17 mouse cellular contexts compared by ENCODE assay signal in the genomic region with DNA sequence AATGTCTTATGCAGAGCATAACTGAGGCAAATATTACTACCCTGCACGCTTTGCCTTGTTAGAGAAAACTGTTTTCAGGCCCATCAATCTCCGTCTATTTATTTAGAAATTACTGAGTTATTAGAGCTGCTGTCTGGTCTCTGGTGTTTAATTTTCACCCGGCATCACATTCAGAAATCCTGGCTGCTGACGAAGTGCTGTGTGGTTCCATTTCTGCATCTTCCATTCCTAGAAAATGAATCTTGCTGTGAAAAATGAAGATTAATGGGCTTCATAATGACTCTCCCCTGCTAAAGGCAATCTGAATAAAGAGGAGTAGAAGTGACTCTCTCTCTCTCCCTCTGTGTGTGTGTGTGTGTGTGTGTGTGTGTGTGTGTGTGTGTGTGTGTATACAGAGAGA.
DNase-seq lines count a peak whose midpoint lies in the region; ATAC-seq lines count a peak whose summit lies in the region.
"Had no signal": no experiment of that assay in that cellular context is flagged by ENCODE, and none has a peak within 500 bp of the region (broad histone marks: within the 10 kb centered on the region; RNA-seq: fewer than 3 reads in every experiment).

No protein-coding gene starts in this region.

- no peak overlapping the region for H3K4me2 ChIP-seq in midbrain, embryonic 16.5 days (ENCODE audit: low read length)
- no peak overlapping the region for H3K4me2 ChIP-seq in midbrain, embryonic 13.5 days (replicated peaks)
- H3K4me2 ChIP-seq in hindbrain, embryonic 12.5 days (replicated peaks) = no peak overlapping the region
- no peak overlapping the region for H3K4me2 ChIP-seq in hindbrain, embryonic 14.5 days (replicated peaks)
- H3K4me2 ChIP-seq in neural tube, embryonic 14.5 days (ENCODE audit: low read depth, low read length) = no peak overlapping the region
- H3K4me2 ChIP-seq: embryonic facial prominence, embryonic 12.5 days; heart, embryonic 12.5 days; intestine, embryonic 15.5 days had no signal

- no peaks in the 10 kb centered on the region for H3K36me3 ChIP-seq in midbrain, embryonic 16.5 days (ENCODE audit: control insufficient read depth, insufficient read depth, low read length)
- H3K36me3 ChIP-seq in midbrain, embryonic 13.5 days = no peaks in the 10 kb centered on the region
- no peaks in the 10 kb centered on the region for H3K36me3 ChIP-seq in hindbrain, embryonic 12.5 days
- no peaks in the 10 kb centered on the region for H3K36me3 ChIP-seq in hindbrain, embryonic 14.5 days (replicated peaks; ENCODE audit: control insufficient read depth, insufficient read depth)
- H3K36me3 ChIP-seq in neural tube, embryonic 14.5 days (ENCODE audit: control insufficient read depth, insufficient read depth, low read length) = no peaks in the 10 kb centered on the region
- H3K36me3 ChIP-seq: embryonic facial prominence, embryonic 12.5 days; heart, embryonic 12.5 days; intestine, embryonic 15.5 days had no signal

- H3K4me1 ChIP-seq in midbrain, embryonic 16.5 days (ENCODE audit: control insufficient read depth, insufficient read depth, low read length) = no peaks in the 10 kb centered on the region
- no peaks in the 10 kb centered on the region for H3K4me1 ChIP-seq in midbrain, embryonic 13.5 days (replicated peaks)
- H3K4me1 ChIP-seq in hindbrain, embryonic 12.5 days = no peaks in the 10 kb centered on the region
- no peaks in the 10 kb centered on the region for H3K4me1 ChIP-seq in hindbrain, embryonic 14.5 days (replicated peaks; ENCODE audit: control insufficient read depth, insufficient read depth, low read length)
- no peaks in the 10 kb centered on the region for H3K4me1 ChIP-seq in neural tube, embryonic 14.5 days (ENCODE audit: control insufficient read depth, insufficient read depth, low read length)
- H3K4me1 ChIP-seq: embryonic facial prominence, embryonic 12.5 days; heart, embryonic 12.5 days; intestine, embryonic 15.5 days had no signal

- peak; percentile 53 for DNase-seq in hindbrain, embryonic 14.5 days (ENCODE audit: low spot score)
- no peak for DNase-seq in left cerebral cortex, postnatal 14 days (ENCODE audit: low spot score in 2 of 2)
- DNase-seq in kidney, postnatal 4 days = no peak
- DNase-seq: adrenal gland, adult 8-10 months; adrenal gland, postnatal 36 days; cerebellum, adult 11 months; cerebellum, adult 8-10 months; cerebellum, postnatal 25 days; forebrain, postnatal 0 days; gastrocnemius, postnatal 25 days had no signal

- no peak overlapping the region for H3K4me3 ChIP-seq in midbrain, embryonic 16.5 days (ENCODE audit: low read depth, low read length)
- H3K4me3 ChIP-seq in midbrain, embryonic 13.5 days (replicated peaks) = no peak overlapping the region
- H3K4me3 ChIP-seq in hindbrain, embryonic 12.5 days = no peak overlapping the region
- H3K4me3 ChIP-seq in hindbrain, embryonic 14.5 days (replicated peaks; ENCODE audit: low read length) = no peak overlapping the region
- H3K4me3 ChIP-seq in neural tube, embryonic 14.5 days (ENCODE audit: low read depth, low read length) = no peak overlapping the region
- H3K4me3 ChIP-seq: embryonic facial prominence, embryonic 12.5 days; heart, embryonic 12.5 days; intestine, embryonic 15.5 days had no signal

- WGBS in midbrain, embryonic 16.5 days = 63% methylated on average over 4 of the region's 4 CpGs
- 70% methylated on average over 4 of the region's 4 CpGs for WGBS in midbrain, embryonic 13.5 days
- WGBS in hindbrain, embryonic 12.5 days = 59% methylated on average over 4 of the region's 4 CpGs
- 37% methylated on average over 4 of the region's 4 CpGs for WGBS in hindbrain, embryonic 14.5 days
- 37% methylated on average over 4 of the region's 4 CpGs for WGBS in neural tube, embryonic 14.5 days

- H3K9ac ChIP-seq in midbrain, embryonic 16.5 days (ENCODE audit: low read depth, low read length) = no peak overlapping the region
- H3K9ac ChIP-seq in midbrain, embryonic 13.5 days (replicated peaks) = no peak overlapping the region
- no peak overlapping the region for H3K9ac ChIP-seq in hindbrain, embryonic 12.5 days
- no peak overlapping the region for H3K9ac ChIP-seq in hindbrain, embryonic 14.5 days
- H3K9ac ChIP-seq in neural tube, embryonic 14.5 days (replicated peaks; ENCODE audit: low read depth, low read length) = no peak overlapping the region
- H3K9ac ChIP-seq: embryonic facial prominence, embryonic 12.5 days; forebrain, postnatal 0 days; heart, embryonic 12.5 days; intestine, embryonic 15.5 days had no signal

- no peak for ATAC-seq in midbrain, embryonic 16.5 days
- no peak for ATAC-seq in midbrain, embryonic 13.5 days
- 0 out of 2 replicates have a peak, but pooled peaks have one; percentile 35 for ATAC-seq in hindbrain, embryonic 12.5 days (ENCODE audit: low FRiP score)
- ATAC-seq in hindbrain, embryonic 14.5 days (ENCODE audit: low FRiP score) = no peak; the same call in 1 of the 2 replicates
- peak; percentile 75; the same call in 1 of the 2 replicates for ATAC-seq in neural tube, embryonic 14.5 days (ENCODE audit: low read depth)
- ATAC-seq: forebrain, postnatal 0 days; intestine, embryonic 15.5 days had no signal

- intact Hi-C loops in left cerebral cortex, postnatal 14 days (cut with DNase I) = no loop called here

- no peaks in the 10 kb centered on the region for H3K27me3 ChIP-seq in midbrain, embryonic 16.5 days (ENCODE audit: control insufficient read depth, insufficient read depth, low read depth, low read length)
- no peaks in the 10 kb centered on the region for H3K27me3 ChIP-seq in midbrain, embryonic 13.5 days
- H3K27me3 ChIP-seq in hindbrain, embryonic 12.5 days = no peaks in the 10 kb centered on the region
- no peaks in the 10 kb centered on the region for H3K27me3 ChIP-seq in hindbrain, embryonic 14.5 days (ENCODE audit: control insufficient read depth, insufficient read depth, low read length)
- no peaks in the 10 kb centered on the region for H3K27me3 ChIP-seq in neural tube, embryonic 14.5 days (ENCODE audit: control insufficient read depth, insufficient read depth, low read length)
- H3K27me3 ChIP-seq: embryonic facial prominence, embryonic 12.5 days; heart, embryonic 12.5 days; intestine, embryonic 15.5 days had no signal

- no peaks in the 10 kb centered on the region for H3K9me3 ChIP-seq in midbrain, embryonic 16.5 days (replicated peaks; ENCODE audit: control insufficient read depth, low read length, poor library complexity, severe bottlenecking)
- no peaks in the 10 kb centered on the region for H3K9me3 ChIP-seq in midbrain, embryonic 13.5 days
- H3K9me3 ChIP-seq in hindbrain, embryonic 12.5 days (replicated peaks) = no peaks in the 10 kb centered on the region
- no peaks in the 10 kb centered on the region for H3K9me3 ChIP-seq in hindbrain, embryonic 14.5 days (ENCODE audit: control insufficient read depth, low read length)
- no peaks in the 10 kb centered on the region for H3K9me3 ChIP-seq in neural tube, embryonic 14.5 days (ENCODE audit: control insufficient read depth, low read length)
- H3K9me3 ChIP-seq: embryonic facial prominence, embryonic 12.5 days; heart, embryonic 12.5 days; intestine, embryonic 15.5 days had no signal

- H3K27ac ChIP-seq in midbrain, embryonic 16.5 days (ENCODE audit: low read length) = peak overlapping the region; percentile 42; the same call in 1 of the 2 replicates
- no peak overlapping the region for H3K27ac ChIP-seq in midbrain, embryonic 13.5 days
- H3K27ac ChIP-seq in hindbrain, embryonic 12.5 days = no peak overlapping the region
- no peak overlapping the region for H3K27ac ChIP-seq in hindbrain, embryonic 14.5 days
- no peak overlapping the region for H3K27ac ChIP-seq in neural tube, embryonic 14.5 days (ENCODE audit: low read depth, low read length)
- H3K27ac ChIP-seq: embryonic facial prominence, embryonic 12.5 days; intestine, embryonic 15.5 days had no signal

Comparison
In these comparisons a context has a peak if more than half of its experiments do, and no peak if none do; other contexts are left out.
1. ATAC-seq: peak in hindbrain, embryonic 12.5 days (single experiment) and neural tube, embryonic 14.5 days (single experiment); none in midbrain, embryonic 16.5 days (single experiment), midbrain, embryonic 13.5 days (single experiment) and hindbrain, embryonic 14.5 days (single experiment).